Mouse (Mus musculus): ENCODE measurements around the gene Sept8. TPM values are rescaled to one million over a fixed set of nuclear protein-coding genes. Genes with fewer than 3 reads are reported as not detected.

Gene Sept8
- polyA plus RNA-seq, 1 experiment from 2014 or later = 25.6 TPM

- Histone ChIP-seq H3K4me2 (no peak overlapping the region), H3K4me1 (peaks cover 8% of the 10 kb centered on the region), H3K36me3 (no peaks in the 10 kb centered on the region), H3K4me3 (replicated peaks) (no peak overlapping the region), H3K27ac (no peak overlapping the region), H3K9ac (no peak overlapping the region), H3K9me3 (replicated peaks) (no peaks in the 10 kb centered on the region), H3K27me3 (no peaks in the 10 kb centered on the region)
- WGBS = 70% methylated on average over 8 of the region's 8 CpGs
- ATAC-seq (replicated peaks; ENCODE audit: low FRiP score) = no peak
Observed at GRCm38 (mm10) chr11:53502039-53502765, 16.9 kb upstream of the Sept8 start.

GRCm38 (mm10) chr11:53503738-53504137, 15.3 kb upstream of the Sept8 start:
- WGBS = 81% methylated on average over 5 of the region's 5 CpGs
- Histone ChIP-seq H3K4me3 (replicated peaks) (no peak overlapping the region), H3K4me1 (peaks cover 8% of the 10 kb centered on the region)

GRCm38 (mm10) chr11:53504376-53504775, 14.7 kb upstream of the Sept8 start:
- H3K36me3 ChIP-seq = no peaks in the 10 kb centered on the region
- no peak overlapping the region for H3K9ac ChIP-seq
- no peak for ATAC-seq (replicated peaks; ENCODE audit: low FRiP score)
- no peaks in the 10 kb centered on the region for H3K27me3 ChIP-seq
- peaks cover 8% of the 10 kb centered on the region for H3K4me1 ChIP-seq
- no peaks in the 10 kb centered on the region for H3K9me3 ChIP-seq (replicated peaks)
- H3K4me2 ChIP-seq = no peak overlapping the region
- H3K27ac ChIP-seq = no peak overlapping the region
- 88% methylated on average over 8 of the region's 8 CpGs for WGBS
- no peak overlapping the region for H3K4me3 ChIP-seq (replicated peaks)

More at GRCm38 (mm10) chr11:53503738-53504137, 15.3 kb upstream of the Sept8 start:
- no peaks in the 10 kb centered on the region for H3K36me3 ChIP-seq
- H3K4me2 ChIP-seq = no peak overlapping the region
- no peaks in the 10 kb centered on the region for H3K27me3 ChIP-seq
- ATAC-seq (replicated peaks; ENCODE audit: low FRiP score) = no peak
- no peak overlapping the region for H3K9ac ChIP-seq
- H3K27ac ChIP-seq = no peak overlapping the region
- no peaks in the 10 kb centered on the region for H3K9me3 ChIP-seq (replicated peaks)

- Histone ChIP-seq H3K4me3 (replicated peaks) (no peak overlapping the region), H3K4me1 (peaks cover 8% of the 10 kb centered on the region), H3K27ac (no peak overlapping the region), H3K9me3 (replicated peaks) (no peaks in the 10 kb centered on the region), H3K9ac (no peak overlapping the region), H3K4me2 (no peak overlapping the region), H3K36me3 (no peaks in the 10 kb centered on the region), H3K27me3 (no peaks in the 10 kb centered on the region)
- ATAC-seq (replicated peaks; ENCODE audit: low FRiP score) = no peak
- WGBS = 78% methylated on average over 5 of the region's 5 CpGs
Observed at GRCm38 (mm10) chr11:53505026-53505663, 13.9 kb upstream of the Sept8 start.

- Histone ChIP-seq H3K36me3 (no peaks in the 10 kb centered on the region), H3K4me1 (no peaks in the 10 kb centered on the region), H3K9ac (no peak overlapping the region), H3K4me2 (no peak overlapping the region), H3K27ac (no peak overlapping the region), H3K4me3 (replicated peaks) (no peak overlapping the region), H3K27me3 (no peaks in the 10 kb centered on the region), H3K9me3 (replicated peaks) (no peaks in the 10 kb centered on the region)
- no peak for ATAC-seq (replicated peaks; ENCODE audit: low FRiP score)
- WGBS = 92% methylated on average over 9 of the region's 9 CpGs
Observed at GRCm38 (mm10) chr11:53507098-53507805, 11.8 kb upstream of the Sept8 start.

GRCm38 (mm10) chr11:53508152-53508551, 10.9 kb upstream of the Sept8 start:
- 69% methylated on average over 7 of the region's 7 CpGs for WGBS
- H3K4me2 ChIP-seq = no peak overlapping the region
- no peaks in the 10 kb centered on the region for H3K4me1 ChIP-seq
- no peak overlapping the region for H3K27ac ChIP-seq
- no peaks in the 10 kb centered on the region for H3K36me3 ChIP-seq
- H3K9me3 ChIP-seq (replicated peaks) = no peaks in the 10 kb centered on the region
- H3K9ac ChIP-seq = no peak overlapping the region
- ATAC-seq (replicated peaks; ENCODE audit: low FRiP score) = no peak
- no peaks in the 10 kb centered on the region for H3K27me3 ChIP-seq
- H3K4me3 ChIP-seq (replicated peaks) = no peak overlapping the region

GRCm38 (mm10) chr11:53508591-53508990, 10.5 kb upstream of the Sept8 start:
- Histone ChIP-seq H3K4me1 (no peaks in the 10 kb centered on the region), H3K36me3 (no peaks in the 10 kb centered on the region), H3K27me3 (no peaks in the 10 kb centered on the region), H3K4me2 (no peak overlapping the region), H3K27ac (no peak overlapping the region), H3K9ac (no peak overlapping the region), H3K9me3 (replicated peaks) (no peaks in the 10 kb centered on the region), H3K4me3 (replicated peaks) (no peak overlapping the region)
- no peak for ATAC-seq (replicated peaks; ENCODE audit: low FRiP score)
- WGBS = 59% methylated on average over 3 of the region's 3 CpGs

GRCm38 (mm10) chr11:53510351-53510750, 8.7 kb upstream of the Sept8 start:
- H3K4me2 ChIP-seq = no peak overlapping the region
- no peak overlapping the region for H3K27ac ChIP-seq
- H3K4me1 ChIP-seq = no peaks in the 10 kb centered on the region
- ATAC-seq (replicated peaks; ENCODE audit: low FRiP score) = no peak
- no peaks in the 10 kb centered on the region for H3K27me3 ChIP-seq
- WGBS = 38% methylated on average over 5 of the region's 5 CpGs
- H3K4me3 ChIP-seq (replicated peaks) = no peak overlapping the region
- no peaks in the 10 kb centered on the region for H3K9me3 ChIP-seq (replicated peaks)
- H3K36me3 ChIP-seq = no peaks in the 10 kb centered on the region
- H3K9ac ChIP-seq = no peak overlapping the region

- Histone ChIP-seq H3K27me3 (peaks cover 6% of the 10 kb centered on the region), H3K4me2 (no peak overlapping the region), H3K36me3 (no peaks in the 10 kb centered on the region), H3K9me3 (replicated peaks) (no peaks in the 10 kb centered on the region), H3K4me1 (peaks cover 25% of the 10 kb centered on the region), H3K9ac (no peak overlapping the region), H3K4me3 (replicated peaks) (no peak overlapping the region), H3K27ac (no peak overlapping the region)
- ATAC-seq (replicated peaks; ENCODE audit: low FRiP score) = no peak
- WGBS = 38% methylated on average over 8 of the region's 8 CpGs
Observed at GRCm38 (mm10) chr11:53516775-53517627, 2.1 kb upstream of the Sept8 start.

- H3K4me3 ChIP-seq (replicated peaks) = peak overlapping the region; percentile 86
- no peaks in the 10 kb centered on the region for H3K36me3 ChIP-seq
- peak overlapping the region; percentile 85; the same call in 1 of the 2 replicates for H3K27ac ChIP-seq
- H3K9me3 ChIP-seq (replicated peaks) = no peaks in the 10 kb centered on the region
- 48% methylated on average over 5 of the region's 5 CpGs for WGBS
- H3K27me3 ChIP-seq = peaks cover 6% of the 10 kb centered on the region
- no peak overlapping the region for H3K4me2 ChIP-seq
- no peak for ATAC-seq (replicated peaks; ENCODE audit: low FRiP score)
- peaks cover 40% of the 10 kb centered on the region for H3K4me1 ChIP-seq
- H3K9ac ChIP-seq = no peak overlapping the region
Observed at GRCm38 (mm10) chr11:53518759-53519158, 298 bp upstream of the Sept8 start.

- H3K27me3 ChIP-seq = peaks cover 6% of the 10 kb centered on the region
- peak overlapping the region; percentile 85 for H3K27ac ChIP-seq
- WGBS = 2% methylated on average over 24 of the region's 24 CpGs
- peak; percentile 67 for ATAC-seq (replicated peaks; ENCODE audit: low FRiP score)
- H3K9ac ChIP-seq = peak overlapping the region; percentile 82
- peak overlapping the region; percentile 83 for H3K4me2 ChIP-seq
- no peaks in the 10 kb centered on the region for H3K36me3 ChIP-seq
- H3K9me3 ChIP-seq (replicated peaks) = no peaks in the 10 kb centered on the region
- peak overlapping the region; percentile 86 for H3K4me3 ChIP-seq (replicated peaks)
- H3K4me1 ChIP-seq = peaks cover 53% of the 10 kb centered on the region
Observed at GRCm38 (mm10) chr11:53520122-53520978, 1.3 kb downstream of the Sept8 start.
